Mouse (Mus musculus) kidney, postnatal 4 days (tissue): ENCODE data around the gene Olig1.
A peak's percentile ranks its signal among the peaks of the same experiment; 100 is the strongest.
"Not testable (repeated sequence)": the region's sequence is repeated elsewhere in the genome, so short reads cannot be mapped to it uniquely, and the experiment has no call there.

Experiments used
- DNase-seq, 2 experiments: peaks; one replicate each; pipeline ENCODE4 v3.0.0; 2021; ENCODE audit warnings: mixed read lengths in 2 of 2

The Olig1 gene

DNA sequence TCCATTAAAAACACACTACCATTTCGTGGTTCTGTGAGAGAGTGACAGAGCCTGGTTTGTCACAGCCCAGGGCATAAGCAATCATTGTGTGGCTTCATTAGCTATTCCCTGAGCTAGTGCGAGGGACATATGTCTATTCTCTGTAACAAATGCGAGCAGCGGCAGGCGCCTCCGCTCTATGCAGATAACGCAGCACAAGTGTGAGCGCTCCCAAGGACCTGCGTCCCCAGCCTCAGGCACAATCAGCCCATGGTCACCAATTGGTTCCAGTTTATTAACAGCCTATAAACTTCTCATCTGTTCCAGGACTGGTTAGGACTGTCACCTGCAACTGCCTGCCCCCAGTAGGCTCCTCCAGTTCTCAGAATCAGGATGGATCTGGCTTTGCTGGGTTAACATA lies 23.3 kb upstream of the Olig1 start:
- no peak for DNase-seq

DNA sequence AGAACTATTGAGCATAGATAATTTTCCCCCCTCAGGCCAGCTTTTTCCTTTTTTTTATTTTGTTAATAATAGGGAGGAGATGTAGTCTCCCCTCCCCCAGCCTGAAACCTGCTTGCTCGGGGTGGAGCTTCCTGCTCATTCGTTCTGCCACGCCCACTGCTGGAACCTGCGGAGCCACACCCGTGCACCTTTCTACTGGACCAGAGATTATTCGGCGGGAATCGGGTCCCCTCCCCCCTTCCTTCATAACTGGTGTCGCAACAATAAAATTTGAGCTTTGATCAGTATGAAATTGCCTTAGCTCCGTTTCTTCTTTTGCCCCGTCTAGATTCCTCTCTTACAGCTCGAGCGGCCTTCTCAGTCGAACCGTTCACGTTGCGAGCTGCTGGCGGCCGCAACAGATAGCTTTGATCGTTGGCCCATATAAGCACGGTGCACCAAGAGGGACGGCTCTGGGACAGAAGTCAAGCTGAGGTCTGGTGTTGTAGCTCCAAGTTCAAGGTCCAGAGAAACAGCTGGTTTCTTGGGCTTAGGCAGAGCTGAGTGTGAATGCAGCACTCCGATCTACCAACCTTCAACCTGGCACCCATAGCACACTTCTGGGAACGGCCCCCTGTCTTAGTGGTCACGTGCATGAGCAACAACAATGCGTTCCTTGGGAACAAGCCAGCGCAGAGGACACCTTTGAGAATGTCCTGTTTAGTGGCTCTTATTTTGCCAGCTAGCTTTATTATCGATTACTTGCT lies 14.0 kb upstream of the Olig1 start:
- not testable (repeated sequence) for DNase-seq

DNA sequence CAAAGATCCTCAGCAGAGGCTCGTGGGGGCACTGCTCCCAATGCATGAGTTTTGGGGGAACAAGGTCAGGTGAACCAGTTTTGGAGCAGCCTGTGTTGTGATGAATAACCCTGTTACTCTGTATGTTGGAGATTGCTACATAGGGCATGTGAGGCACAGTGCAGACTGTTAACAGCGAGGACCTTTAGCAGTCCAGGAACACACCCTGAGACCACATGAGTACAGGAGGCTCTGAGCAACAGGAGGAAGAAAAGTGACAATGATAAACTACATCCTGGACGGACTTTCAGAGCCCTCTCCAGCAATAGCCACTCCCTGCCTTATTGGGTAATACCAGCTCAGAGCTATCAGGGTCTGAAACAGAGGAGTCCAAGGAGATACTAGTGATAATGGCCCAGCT lies 10.6 kb upstream of the Olig1 start:
- DNase-seq: no peak

DNA sequence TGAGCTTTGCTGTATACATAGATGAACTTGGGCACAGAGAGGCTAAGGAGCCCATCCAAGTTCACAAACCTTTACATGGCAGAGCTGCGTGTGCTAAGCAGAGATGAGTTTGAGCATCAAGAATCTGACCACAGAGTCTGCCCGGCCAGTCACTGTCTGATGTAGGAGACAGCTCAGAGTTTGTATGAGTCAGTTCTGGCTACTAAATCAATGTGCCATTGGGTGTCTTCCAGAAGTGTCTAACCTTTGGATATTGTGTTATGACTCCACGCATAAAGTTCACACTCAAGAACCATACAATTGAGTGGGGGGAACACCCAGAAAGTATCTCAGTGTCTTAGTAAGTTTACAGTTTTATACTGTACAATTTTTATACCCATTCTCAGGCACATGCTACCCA lies 8.7 kb upstream of the Olig1 start:
- DNase-seq: no peak

DNA sequence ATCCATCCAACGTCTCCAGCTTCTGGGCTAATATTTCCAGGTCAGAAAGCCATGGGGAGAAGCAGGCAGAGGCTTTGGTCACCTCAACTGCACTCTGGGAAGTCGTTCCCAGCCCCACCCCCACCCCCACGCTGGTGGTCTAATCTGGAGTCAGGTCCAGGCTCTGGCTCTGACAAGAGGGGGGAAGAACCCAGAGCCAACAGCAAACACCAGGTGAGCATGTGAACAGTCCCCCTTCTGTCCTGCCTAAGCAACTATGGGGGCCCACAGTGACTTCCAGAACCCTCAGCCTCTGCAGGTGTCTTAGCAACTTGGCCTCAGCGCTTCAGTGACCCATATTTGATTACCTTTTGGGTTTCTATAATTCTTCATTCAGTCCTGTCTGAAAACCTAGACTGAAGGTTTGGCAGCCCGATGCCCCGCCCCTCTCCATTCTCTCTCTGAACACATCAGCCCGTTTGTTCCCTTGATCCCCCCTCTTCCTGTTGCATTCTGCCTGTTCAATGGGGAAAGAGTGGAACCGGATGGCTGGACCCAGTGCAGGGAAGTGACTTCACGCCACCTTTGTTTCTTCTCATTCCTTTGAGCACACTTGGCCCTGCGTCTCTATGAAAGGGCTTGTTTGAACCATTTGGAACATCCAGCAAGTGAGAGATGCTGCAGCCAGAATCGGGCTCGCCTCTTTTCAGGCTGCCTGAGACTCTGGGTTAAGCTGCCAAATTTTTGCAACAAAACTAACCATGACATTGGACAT lies 6.9 kb upstream of the Olig1 start:
- no peak for DNase-seq

DNA sequence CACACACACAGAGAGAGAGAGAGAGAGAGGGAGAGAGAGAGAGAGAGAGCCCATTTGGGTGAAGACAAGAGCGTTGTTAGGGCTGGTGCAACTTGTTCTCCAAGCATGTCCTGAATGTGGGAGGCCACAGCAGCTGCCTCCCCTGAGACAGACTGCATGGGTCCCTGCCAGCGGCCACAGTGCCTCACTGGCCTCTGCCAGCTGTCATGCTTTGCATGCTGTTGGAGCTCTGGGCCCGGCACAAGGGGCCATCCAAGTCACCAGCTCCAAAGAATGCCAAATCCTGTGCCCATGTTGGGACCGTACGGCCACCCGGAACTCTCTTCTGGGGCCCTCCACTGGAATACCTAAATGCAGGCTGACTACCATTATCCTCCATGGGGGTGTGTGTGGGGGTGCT lies 3.6 kb upstream of the Olig1 start:
- DNase-seq: no peak

DNA sequence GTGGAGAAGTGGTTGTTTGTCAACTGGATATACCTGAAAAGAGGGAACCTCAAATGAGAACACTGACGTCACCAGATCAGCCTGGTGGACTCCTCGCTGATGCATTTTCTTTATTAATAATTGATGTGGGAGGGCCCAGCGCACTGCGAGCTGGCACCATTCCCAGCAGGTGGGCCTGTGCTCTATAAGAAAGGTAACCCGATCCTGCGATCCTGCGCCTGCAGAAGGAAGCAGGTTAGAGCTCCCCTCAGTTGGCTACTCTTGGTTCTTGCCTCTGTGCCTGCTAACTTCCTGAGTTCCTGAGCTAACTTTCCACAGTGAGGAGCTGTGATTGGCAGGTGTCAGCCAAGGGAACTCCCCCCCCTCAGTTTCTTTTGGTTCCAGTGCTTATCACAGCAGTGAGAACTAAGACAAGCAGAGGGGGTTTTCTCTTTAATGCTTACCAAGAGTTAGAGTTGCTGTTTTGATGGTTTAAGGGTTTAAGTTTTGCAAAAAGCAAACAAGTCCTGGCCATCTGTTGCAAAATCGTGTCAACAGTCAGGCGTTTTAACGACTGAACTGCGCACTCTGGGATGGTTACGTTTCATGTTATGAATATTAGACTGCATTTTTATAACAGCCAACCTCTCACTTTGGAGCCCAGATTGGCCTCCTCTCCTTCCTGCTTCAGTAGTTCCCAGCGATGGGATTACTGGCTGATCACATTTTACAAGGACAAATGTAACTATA lies 684 bp upstream of the Olig1 start:
- peak; percentile 8 to 15 for DNase-seq

DNA sequence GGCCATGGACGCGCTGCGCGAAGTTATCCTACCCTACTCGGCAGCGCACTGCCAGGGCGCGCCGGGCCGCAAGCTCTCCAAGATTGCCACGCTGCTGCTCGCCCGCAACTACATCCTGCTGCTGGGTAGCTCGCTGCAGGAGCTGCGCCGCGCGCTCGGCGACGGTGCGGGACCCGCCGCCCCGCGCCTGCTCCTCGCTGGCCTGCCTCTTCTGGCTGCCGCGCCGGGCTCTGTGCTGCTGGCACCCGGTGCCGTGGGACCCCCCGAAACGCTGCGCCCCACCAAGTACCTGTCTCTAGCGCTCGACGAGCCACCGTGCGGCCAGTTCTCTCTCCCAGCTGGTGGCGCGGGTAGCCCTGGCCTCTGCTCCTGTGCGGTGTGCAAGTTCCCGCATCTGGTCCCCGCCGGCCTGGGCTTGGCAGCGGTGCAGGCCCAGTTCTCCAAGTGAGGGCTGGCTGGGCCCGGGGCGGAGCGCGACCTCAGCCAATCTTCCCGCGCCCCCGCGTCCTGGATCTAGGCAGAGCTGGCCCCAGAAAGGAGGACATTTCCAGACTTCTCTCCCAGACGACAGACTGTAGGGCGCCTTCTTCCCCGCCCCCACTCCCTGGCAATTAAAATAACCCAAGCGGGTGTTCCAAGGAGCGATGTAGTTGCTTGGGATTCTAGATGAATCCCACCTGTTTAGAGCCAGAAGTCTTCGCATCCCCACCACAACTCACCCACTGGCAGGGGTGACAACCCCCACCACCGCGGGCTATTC lies 820 bp downstream of the Olig1 start:
- peak; percentile 12 to 41 for DNase-seq

DNA sequence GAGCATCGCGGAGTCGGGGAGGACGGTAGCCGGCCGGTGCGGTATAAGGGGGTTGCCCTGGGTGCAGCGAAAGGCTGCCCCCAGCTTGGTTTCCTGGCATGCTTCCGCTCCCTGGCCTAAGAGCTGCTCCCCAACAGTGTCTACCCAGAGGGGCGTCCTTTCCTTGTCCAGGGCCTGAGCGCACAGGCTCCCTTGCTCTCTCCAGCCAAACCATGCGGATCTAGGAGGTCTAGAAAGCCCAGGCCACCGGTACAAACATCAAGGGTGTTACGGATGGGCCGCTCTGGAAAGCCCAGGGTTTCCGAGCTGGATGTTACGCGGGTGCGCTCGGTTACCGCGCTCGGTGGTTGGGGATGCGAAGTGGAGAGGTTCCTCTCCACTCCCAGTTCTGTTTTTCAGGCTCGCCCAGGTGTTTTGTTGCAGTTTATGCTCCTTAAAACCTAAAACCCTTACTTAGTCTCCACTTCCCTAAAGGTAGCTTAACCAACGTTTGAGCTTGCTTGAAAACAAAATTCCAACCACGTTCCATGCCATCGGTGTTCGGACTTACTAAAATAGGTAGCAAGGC lies 1.5 kb downstream of the Olig1 start:
- DNase-seq: no peak

DNA sequence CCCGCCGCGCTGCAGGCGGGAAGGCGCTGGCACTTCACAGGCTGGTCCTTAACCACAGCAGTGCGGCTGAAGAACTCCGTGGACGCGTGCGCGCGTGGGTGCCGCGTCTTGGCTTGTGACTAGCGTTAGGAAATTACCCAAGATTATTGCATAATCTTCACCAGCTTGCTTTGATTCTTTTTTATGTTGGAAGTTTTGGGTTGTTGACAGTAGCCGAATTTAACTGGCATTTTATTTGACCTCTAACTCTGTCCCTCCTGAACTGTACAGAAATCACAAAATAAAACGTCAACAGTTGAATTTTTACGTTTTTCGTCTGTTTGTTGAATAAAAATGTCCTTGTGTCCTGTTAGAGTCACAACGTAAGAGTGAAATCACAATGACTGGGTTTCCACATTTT lies 2.1 kb downstream of the Olig1 start:
- DNase-seq: peak in 1 of 2 experiments; percentile 7

DNA sequence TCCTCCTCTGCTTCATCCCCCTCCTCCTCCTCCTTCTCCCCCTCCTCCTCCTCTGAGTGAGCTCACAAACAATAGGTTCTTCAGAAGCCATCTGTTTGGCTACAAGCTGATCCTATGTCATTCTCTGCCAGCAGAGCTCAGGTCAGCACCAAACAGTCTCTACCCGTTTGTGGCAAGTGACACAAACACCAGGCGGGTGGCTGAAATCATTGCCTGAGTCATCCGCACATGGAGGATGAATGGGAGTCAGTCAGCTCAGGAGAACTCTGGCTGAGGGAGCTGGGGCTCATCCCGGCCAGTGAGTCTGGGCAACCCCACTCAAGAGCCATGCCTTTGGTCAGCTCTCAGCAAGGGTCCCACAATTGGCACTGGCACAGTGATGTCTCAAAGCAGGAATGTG lies 10.9 kb downstream of the Olig1 start:
- no peak for DNase-seq

DNA sequence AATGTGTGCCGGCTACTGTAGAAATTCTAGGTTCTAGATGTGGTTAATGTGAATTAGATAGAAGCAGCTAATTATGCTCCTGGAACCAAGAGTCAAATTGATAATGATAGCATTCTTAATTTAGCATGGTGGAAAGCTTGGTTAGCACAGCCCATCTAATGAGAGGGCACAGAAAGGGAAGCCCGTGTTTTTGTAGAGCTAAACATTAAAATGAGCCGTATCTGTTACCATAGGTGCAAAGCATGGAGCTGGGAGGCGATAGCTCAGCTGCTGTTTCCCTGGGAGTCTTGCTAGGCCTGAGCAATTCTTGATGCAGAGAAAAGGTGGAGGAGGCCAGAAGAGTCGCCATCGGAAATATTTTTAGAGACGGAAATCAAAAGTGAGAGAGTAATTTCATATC lies 22.5 kb downstream of the Olig1 start:
- DNase-seq: no peak

DNA sequence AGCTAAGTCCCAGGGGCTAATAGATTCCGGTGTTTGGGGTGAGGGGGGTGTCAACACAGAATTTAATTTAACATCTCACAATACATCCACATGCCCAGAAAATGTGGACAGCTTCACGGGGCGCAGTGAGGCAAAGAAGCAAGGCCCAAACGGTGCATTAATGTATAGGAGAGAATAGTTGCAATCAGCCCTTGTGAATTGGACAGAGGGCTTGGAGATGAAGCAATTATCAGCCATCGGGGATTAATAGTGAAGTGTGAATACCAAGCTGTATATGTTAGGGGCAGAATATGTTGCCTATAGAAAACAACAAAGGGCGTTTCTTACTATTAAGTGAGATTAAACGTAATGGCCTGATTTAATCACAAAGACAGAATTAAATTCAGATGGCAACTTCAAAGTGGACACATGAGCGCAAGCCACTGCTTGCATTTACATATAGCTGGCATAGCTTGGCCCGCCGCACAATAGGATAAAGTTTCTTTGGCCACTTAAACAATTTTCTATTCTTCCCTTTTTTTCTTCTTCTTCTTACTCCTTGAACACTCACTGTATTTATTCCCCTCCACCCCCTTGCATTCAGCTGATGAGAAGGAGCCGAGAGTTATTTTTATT lies 23.3 kb downstream of the Olig1 start:
- no peak for DNase-seq

DNA sequence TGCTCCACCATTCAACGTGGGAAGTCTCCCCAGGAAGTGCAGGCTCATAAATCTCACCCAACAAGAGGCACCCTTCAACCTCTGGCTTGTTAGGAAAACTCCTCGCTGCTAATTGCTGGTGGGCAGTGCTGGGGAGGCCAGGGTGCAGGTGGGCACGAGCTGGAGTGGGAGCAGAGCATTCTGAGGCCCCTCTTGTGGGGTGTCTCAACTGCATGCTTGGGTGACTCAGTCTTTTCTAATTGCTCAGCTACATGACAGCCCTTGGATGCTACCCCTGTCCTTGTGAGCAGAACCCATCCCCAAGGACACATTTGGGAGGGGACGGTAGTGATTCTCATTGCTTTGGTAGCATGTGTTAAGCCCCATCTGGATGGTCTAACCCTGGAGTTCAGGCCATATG lies 28.2 kb downstream of the Olig1 start:
- DNase-seq: no peak

DNA sequence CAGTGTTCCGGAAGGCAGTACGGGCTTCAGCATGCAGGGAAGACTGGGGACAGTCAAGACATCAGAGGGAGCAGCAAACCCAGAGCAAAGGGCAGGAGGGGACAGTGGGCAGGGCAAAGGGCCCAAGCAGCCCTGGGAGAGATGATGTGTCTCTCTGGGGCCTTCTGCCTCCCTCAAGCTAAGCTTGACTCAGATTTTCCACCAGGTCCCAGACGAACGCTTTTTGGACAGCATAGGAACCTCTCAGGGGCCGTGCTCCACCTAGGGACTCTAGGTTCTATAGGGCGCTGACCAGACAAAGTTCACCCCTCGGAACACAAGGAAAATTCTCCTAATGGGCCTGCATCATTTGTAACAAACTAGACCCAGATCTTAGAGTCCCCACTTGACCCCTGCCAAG lies 29.8 kb downstream of the Olig1 start:
- DNase-seq: no peak

DNA sequence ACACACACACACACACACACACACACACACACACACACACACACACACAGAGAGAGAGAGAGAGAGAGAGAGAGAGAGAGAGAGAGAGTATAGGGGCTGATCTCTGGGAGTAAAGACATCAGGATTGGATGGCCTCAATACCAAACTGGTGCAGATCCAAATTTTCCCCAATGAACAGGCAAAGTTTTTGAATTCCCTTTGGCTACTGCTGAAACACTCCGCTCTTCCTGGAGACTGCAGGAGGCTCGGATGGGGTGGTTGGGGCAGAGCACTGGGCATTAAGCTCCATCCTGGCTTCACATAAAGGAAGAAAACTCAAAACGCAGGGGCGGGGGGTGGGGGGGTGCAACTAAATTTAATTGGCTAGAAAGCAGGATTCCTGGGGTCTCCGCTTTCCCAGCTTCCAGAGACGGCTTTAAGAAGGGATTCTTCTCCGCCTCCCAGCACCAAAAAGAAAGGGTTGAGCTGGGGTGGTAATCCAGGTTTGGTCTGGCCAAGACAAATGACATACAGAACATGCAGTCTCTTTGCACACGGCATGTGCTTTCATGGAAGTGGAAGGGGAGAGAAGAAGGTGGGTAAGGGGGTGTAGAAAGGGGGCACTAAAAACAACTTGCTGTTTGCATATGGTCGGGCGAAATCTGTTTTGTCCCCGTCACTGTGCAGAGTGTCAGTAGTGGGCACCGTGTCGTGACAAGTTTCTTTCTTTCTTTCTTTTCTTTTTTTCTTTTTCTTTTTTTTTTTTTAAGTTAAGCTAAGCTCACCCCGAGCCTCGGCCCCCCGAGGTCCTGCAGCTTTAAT lies 31.3 kb downstream of the Olig1 start:
- no peak for DNase-seq

DNA sequence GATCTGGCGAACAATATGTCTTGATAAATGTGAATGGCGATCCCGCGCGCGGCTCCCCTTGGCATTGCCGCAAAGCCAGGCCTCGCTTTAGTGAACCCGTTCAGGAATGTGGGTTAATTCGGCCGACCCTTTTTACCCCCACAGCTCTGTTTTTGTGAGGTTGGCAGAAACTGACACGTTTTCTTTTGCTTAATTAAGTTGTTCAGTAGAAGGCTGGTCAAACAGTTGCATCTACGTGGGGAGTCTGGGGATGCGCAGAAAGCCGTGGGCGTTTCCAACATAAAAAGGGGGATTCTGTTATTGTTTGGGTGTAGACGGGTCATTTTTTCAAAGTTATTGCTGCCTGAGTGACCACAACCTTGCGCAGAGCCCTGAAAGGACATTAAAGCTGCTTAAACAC lies 31.9 kb downstream of the Olig1 start:
- no peak for DNase-seq

DNA sequence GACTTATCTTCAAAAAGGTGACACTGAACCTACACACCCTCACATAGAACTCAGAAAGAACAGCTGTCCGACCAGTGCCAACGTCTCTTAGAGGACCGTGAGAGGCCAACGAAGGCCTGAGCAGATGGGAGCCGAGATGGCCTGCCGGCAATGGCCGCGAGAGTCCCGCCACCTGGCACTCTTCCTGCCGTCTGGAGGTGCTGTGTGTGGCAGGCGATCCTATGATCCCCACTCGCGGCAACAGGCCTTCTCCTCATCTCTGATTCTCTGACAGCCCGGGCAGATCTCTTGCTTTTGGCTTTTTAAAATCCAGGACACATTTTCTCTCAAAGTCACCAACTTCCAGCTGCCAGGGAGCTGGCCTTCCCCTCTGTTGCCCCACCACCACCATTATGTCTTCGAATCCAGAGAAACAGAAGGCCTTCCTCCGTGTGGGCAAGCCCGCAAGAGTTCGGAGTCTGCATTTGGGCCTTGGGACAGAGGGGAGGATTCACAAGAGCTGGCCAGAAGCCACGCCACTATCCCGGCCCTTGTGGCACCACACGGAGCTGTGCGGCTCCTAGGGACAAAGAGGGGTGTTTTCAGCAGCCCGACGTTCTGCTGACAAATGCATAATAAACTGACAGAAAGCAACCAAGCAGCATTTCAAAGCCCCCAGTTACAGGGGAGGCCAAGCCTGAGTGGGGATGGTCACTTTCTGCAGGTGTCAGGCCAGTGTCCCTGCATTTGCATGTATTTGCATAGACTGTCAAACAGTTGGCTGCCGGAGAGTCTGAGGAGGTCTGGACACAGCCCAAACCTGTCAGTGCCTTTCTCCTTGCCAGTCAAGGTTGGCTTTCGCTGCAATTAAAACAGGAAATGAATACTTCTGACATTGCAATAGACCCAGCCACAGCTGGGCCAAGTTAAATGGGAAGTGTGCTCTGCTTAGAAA lies 34.5 kb downstream of the Olig1 start:
- DNase-seq: no peak

DNA sequence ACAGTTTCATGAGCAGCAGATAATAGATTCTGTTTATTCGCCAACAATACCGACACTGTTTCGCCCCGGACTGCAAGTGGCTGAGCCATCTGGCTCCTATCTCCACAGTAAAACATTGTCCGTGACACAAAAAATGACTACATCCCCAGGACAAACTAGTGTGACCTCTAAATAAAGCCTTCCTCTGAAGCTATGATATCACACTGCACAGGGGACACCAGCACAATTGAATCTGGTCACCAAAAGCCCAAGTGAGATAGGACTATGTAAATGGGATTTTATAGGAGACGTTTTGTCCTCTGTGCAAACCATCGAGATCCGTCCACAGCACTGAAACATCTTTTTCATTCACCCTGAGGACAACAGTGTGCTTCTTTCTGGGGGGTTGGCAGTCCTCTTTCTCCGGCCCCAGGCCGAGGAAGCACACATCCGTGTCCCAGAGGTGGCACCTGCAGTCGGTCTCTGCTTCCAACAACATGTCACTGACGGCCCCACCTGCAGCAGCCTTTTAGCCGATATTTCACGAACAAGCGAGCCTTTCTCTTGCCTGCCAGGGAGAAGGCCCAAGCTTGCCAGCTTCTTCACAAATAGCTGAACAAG lies 36.0 kb downstream of the Olig1 start:
- no peak for DNase-seq

DNA sequence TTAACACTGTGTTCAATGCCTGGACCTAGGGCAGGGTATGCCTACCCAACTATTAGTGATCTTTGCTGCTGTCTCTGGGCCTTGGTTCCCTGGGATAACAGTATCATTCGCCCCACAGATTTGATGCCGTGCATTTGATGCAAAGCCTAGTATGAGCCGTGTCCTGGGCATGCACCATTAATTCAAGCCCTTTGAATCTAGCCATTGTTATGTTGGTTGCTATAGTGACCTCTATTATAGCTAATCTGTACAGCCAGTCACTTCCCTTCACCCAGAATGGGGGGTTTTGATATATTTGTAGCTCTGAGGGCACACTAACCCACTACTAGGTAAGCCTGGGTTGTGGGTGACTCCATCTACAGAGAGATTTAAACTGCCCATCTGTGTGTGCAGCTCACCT lies 40.3 kb downstream of the Olig1 start:
- DNase-seq: no peak
